Mouse (Mus musculus) stomach, embryonic 14.5 days (tissue): ENCODE data around the gene Ube2v1. TPM values are rescaled to one million over a fixed set of nuclear protein-coding genes. Genes with fewer than 3 reads are reported as not detected.
A peak's percentile ranks its signal among the peaks of the same experiment; 100 is the strongest.

Experiments used
- ATAC-seq: fragments of 200-750 bp; cut with Nextera tagmentation; 2 replicates; pipeline ENCODE4 v1.8.0; 2017; ENCODE audit warnings: low read depth, moderate TSS enrichment; ENCODE audit not compliant: insufficient number of reproducible peaks, insufficient read depth, low FRiP score
- H3K27ac ChIP-seq: fragments of 300-500 bp; sonication (generic); 2 replicates; pipeline ENCODE4 v1.5.1; 2014; ENCODE audit warnings: mild to moderate bottlenecking, low read length, moderate library complexity, mixed read lengths
- H3K27me3 ChIP-seq: fragments of 300-500 bp; sonication (generic); 2 replicates; pipeline ENCODE4 v1.6.1; 2014; ENCODE audit warnings: low read length, control low read depth, mixed read lengths; ENCODE audit not compliant: control insufficient read depth, insufficient read depth
- H3K36me3 ChIP-seq: fragments of 300-500 bp; sonication (generic); 2 replicates; pipeline ENCODE4 v1.6.1; 2014; ENCODE audit warnings: mild to moderate bottlenecking, control low read depth, low read length, moderate library complexity, mixed read lengths; ENCODE audit not compliant: control insufficient read depth, insufficient read depth
- H3K4me1 ChIP-seq: fragments of 300-500 bp; sonication (generic); 2 replicates; pipeline ENCODE4 v1.6.1; 2014; ENCODE audit warnings: low read length, control low read depth, mixed read lengths; ENCODE audit not compliant: control insufficient read depth, insufficient read depth
- H3K4me2 ChIP-seq: fragments of 300-500 bp; sonication (generic); replicated peaks from 2 replicates; pipeline ENCODE4 v1.6.1; 2014; ENCODE audit warnings: low read depth, low read length, control low read depth
- H3K4me3 ChIP-seq: fragments of 300-500 bp; sonication (generic); 2 replicates; pipeline ENCODE4 v1.5.1; 2014; ENCODE audit warnings: low read depth, low read length, control low read depth
- H3K9ac ChIP-seq: fragments of 300-500 bp; sonication (generic); replicated peaks from 2 replicates; pipeline ENCODE4 v1.6.1; 2014; ENCODE audit warnings: low read depth, mild to moderate bottlenecking, control low read depth, low read length, moderate library complexity, mixed read lengths
- H3K9me3 ChIP-seq: fragments of 300-500 bp; sonication (generic); 2 replicates; pipeline ENCODE4 v1.6.1; 2016; ENCODE audit warnings: low read depth, low read length, control low read depth; ENCODE audit not compliant: control insufficient read depth
- WGBS: fragments of 180-500 bp; shearing (Covaris S2); extraction: QIAGEN DNeasy Blood & Tissue Kit; methylation state at CpG from one replicate; pipeline ENCODE4 v1.1.7; 2014; 5-methylcytosine and 5-hydroxymethylcytosine counted together
- polyA plus RNA-seq: library from polyadenylated mRNA; unstranded; fragments of >200 nt; fragmentation: Nextera tagmentation; extraction: Ambion mirVana; gene quantifications from 2 replicates; pipeline ENCODE4 v1.2.1, GENCODE M21; 2014

Gene Ube2v1
- polyA plus RNA-seq, 1 experiment from 2014 or later: 252 TPM

DNA sequence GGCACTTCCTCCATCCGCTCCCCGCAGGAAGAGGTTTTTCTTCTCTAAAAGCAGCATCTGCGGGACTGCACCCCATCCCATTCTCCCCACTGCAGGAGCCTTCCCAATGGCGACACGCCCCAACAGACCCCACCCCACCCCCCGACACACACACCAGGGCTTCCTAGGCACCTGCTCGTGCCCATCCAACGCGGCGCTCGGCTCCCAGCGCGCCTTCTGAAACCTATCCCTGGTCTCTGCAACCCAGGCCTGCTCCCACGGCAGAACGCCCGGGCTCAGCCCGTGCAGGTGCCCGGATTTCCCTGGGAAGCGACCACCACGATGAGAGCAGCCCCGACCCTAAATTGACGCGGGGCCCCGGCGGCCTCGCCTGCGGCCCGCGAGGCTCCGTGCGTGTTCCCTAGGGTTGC, 709 bp downstream of the Ube2v1 start:
- no peaks in the 10 kb centered on the region for H3K9me3 ChIP-seq
- peak overlapping the region; percentile 73 for H3K4me2 ChIP-seq
- H3K36me3 ChIP-seq: peaks cover 8% of the 10 kb centered on the region
- H3K4me3 ChIP-seq: peak overlapping the region; percentile 89
- no peak for ATAC-seq
- peak overlapping the region; percentile 83 for H3K27ac ChIP-seq
- under 1% methylated on average over 31 of the region's 31 CpGs for WGBS
- no peaks in the 10 kb centered on the region for H3K27me3 ChIP-seq
- H3K4me1 ChIP-seq: peaks cover 36% of the 10 kb centered on the region
- H3K9ac ChIP-seq: peak overlapping the region; percentile 90

DNA sequence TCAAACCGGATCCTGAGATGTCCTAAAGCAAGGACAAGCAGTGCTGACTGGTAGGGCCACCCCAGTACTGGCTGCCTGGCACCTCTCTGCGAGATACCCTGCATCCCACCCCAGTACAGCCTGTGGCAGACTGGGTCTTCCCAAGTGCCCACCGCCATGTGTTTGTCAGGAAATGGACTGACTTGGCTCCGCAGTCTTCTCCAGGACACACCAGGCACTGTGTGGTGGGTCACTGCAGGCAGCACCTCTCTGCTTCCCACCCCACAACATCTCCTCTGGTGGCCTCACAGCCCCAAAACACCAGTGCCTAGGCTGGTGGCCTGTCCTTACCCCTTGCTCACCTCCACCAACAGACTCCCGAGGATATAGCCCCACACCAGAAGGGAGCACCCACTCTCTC, 1.5 kb downstream of the Ube2v1 start:
- H3K9me3 ChIP-seq: no peaks in the 10 kb centered on the region
- peaks cover 8% of the 10 kb centered on the region for H3K36me3 ChIP-seq
- H3K27ac ChIP-seq: peak overlapping the region; percentile 83; the same call in 1 of the 2 replicates
- peaks cover 36% of the 10 kb centered on the region for H3K4me1 ChIP-seq
- 63% methylated on average over 5 of the region's 5 CpGs for WGBS
- peak overlapping the region; percentile 90 for H3K9ac ChIP-seq
- H3K4me3 ChIP-seq: peak overlapping the region; percentile 89
- H3K27me3 ChIP-seq: no peaks in the 10 kb centered on the region
- peak overlapping the region; percentile 73 for H3K4me2 ChIP-seq
- no peak for ATAC-seq

GRCm38 (mm10) chr2:167629665-167630209, 2.2 kb downstream of the Ube2v1 start:
- H3K9me3 ChIP-seq: no peaks in the 10 kb centered on the region
- WGBS: 75% methylated on average over 11 of the region's 11 CpGs
- H3K9ac ChIP-seq: no peak overlapping the region
- H3K4me1 ChIP-seq: peaks cover 36% of the 10 kb centered on the region
- ATAC-seq: no peak
- peaks cover 8% of the 10 kb centered on the region for H3K36me3 ChIP-seq
- H3K4me3 ChIP-seq: no peak overlapping the region
- peak overlapping the region; percentile 83; the same call in 1 of the 2 replicates for H3K27ac ChIP-seq
- H3K27me3 ChIP-seq: no peaks in the 10 kb centered on the region
- peak overlapping the region; percentile 73 for H3K4me2 ChIP-seq

DNA sequence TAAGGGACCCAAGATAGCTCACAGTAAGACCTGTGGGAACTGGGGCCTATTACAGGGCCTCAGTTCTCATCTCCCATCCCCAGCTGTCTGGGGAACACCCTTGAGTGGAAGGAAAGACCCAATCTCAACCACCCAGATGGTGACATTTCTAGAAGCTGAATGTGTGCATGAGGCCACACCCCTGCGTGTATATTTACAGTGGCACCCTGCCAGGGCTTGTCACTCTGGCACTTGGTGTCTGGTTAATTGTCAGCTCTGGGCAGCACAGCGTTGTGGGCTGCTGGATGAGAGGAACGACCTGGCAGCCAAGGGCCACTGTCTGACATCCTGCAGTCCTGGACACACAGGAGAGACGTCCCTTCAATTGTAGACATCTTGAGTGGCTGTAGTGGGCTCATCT, 3.0 kb downstream of the Ube2v1 start:
- Histone ChIP-seq H3K9ac (no peak overlapping the region), H3K27me3 (no peaks in the 10 kb centered on the region), H3K9me3 (no peaks in the 10 kb centered on the region), H3K4me2 (no peak overlapping the region), H3K27ac (no peak overlapping the region), H3K36me3 (peaks cover 8% of the 10 kb centered on the region), H3K4me1 (peaks cover 35% of the 10 kb centered on the region), H3K4me3 (no peak overlapping the region)
- ATAC-seq: peak; percentile 17; the same call in 1 of the 2 replicates
- WGBS: 54% methylated on average over 4 of the region's 4 CpGs

GRCm38 (mm10) chr2:167627019-167627418, 4.9 kb downstream of the Ube2v1 start:
- ATAC-seq: no peak
- WGBS: 96% methylated on average over 7 of the region's 7 CpGs

GRCm38 (mm10) chr2:167625670-167626069, 6.2 kb downstream of the Ube2v1 start:
- no peak overlapping the region for H3K9ac ChIP-seq
- no peaks in the 10 kb centered on the region for H3K27me3 ChIP-seq
- peaks cover 28% of the 10 kb centered on the region for H3K4me1 ChIP-seq
- WGBS: 32% methylated on average over 2 of the region's 2 CpGs
- H3K4me3 ChIP-seq: no peak overlapping the region
- H3K9me3 ChIP-seq: no peaks in the 10 kb centered on the region
- H3K27ac ChIP-seq: no peak overlapping the region
- no peak overlapping the region for H3K4me2 ChIP-seq
- no peak for ATAC-seq
- peaks cover 8% of the 10 kb centered on the region for H3K36me3 ChIP-seq

More at GRCm38 (mm10) chr2:167627019-167627418, 4.9 kb downstream of the Ube2v1 start:
- Histone ChIP-seq H3K27ac (no peak overlapping the region), H3K4me2 (no peak overlapping the region), H3K4me1 (peaks cover 26% of the 10 kb centered on the region), H3K4me3 (no peak overlapping the region), H3K9ac (no peak overlapping the region), H3K36me3 (peaks cover 8% of the 10 kb centered on the region), H3K9me3 (no peaks in the 10 kb centered on the region), H3K27me3 (no peaks in the 10 kb centered on the region)

DNA sequence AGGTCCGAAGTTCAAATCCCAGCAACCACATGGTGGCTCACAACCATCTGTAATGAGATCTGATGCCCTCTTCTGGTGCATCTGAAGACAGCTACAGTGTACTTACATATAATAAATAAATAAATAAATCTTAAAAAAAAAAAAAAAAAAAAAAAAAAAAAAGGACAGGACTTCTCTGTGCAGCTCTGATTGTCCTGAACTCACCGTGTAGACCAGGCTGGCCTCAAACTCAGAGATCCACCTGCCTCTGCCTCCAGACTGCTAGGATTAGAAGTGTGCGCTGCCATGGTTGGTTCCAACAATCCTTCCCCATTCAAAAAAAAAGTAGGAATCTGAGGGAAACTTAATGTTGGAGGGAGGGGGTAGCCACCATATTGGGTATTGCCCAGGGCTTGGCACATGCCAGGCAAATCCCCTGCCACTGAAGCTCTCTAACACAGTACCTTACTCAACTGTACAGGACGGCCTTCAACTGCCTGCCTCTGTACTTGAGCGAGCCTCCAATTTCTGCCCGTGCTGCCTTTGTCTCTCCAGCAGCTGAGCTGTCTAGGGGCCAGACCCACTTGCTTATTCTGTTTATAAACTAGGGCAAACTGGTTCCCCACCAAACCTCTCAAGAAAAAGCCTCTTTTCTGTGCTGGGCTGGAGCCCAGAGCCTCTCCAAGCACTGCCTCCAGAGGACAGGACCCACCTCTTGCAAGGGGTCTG, 7.4 kb downstream of the Ube2v1 start:
- no peak for ATAC-seq
- 81% methylated on average over 5 of the region's 6 CpGs for WGBS
- peaks cover 8% of the 10 kb centered on the region for H3K36me3 ChIP-seq

DNA sequence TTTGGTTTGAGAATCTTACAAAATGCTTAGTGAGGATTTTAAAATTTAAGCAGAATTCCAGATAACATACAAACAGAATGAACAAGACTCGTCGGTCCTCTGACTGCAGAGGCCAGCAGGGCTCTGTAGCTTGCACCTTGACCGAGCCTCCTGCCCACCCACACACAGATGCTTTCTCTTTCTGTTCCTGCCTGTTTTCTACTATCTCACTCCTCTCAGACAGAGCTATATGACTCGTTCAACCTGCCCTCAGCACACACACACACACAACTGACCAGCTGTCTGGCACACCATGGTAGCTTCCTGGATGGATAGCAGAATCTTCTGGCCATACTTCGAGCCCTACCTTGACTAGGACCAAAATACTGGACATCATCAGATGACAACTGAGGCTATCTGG, 8.9 kb downstream of the Ube2v1 start:
- WGBS: 69% methylated on average over 5 of the region's 5 CpGs
- ATAC-seq: no peak

More for the DNA sequence above, 7.4 kb downstream of the Ube2v1 start:
- Histone ChIP-seq H3K4me2 (no peak overlapping the region), H3K4me1 (peaks cover 17% of the 10 kb centered on the region; the same call in 1 of the 2 replicates), H3K4me3 (no peak overlapping the region), H3K9ac (no peak overlapping the region), H3K9me3 (no peaks in the 10 kb centered on the region), H3K27me3 (no peaks in the 10 kb centered on the region), H3K27ac (no peak overlapping the region)

More for the DNA sequence above, 8.9 kb downstream of the Ube2v1 start:
- Histone ChIP-seq H3K27ac (no peak overlapping the region), H3K4me1 (0 out of 2 replicates have a peak, but pooled peaks cover 5% of the 10 kb centered on the region), H3K27me3 (no peaks in the 10 kb centered on the region), H3K9ac (no peak overlapping the region), H3K4me2 (no peak overlapping the region), H3K9me3 (no peaks in the 10 kb centered on the region), H3K4me3 (no peak overlapping the region), H3K36me3 (peaks cover 8% of the 10 kb centered on the region)
